Mouse (Mus musculus) embryo, embryonic 11 days (tissue): Measurements from ENCODE around the gene Cuedc2.

ENCODE experiments used
- DNase-seq: peaks from one replicate; pipeline ENCODE4 v3.0.0-alpha.2; 2015

The Cuedc2 gene

DNA sequence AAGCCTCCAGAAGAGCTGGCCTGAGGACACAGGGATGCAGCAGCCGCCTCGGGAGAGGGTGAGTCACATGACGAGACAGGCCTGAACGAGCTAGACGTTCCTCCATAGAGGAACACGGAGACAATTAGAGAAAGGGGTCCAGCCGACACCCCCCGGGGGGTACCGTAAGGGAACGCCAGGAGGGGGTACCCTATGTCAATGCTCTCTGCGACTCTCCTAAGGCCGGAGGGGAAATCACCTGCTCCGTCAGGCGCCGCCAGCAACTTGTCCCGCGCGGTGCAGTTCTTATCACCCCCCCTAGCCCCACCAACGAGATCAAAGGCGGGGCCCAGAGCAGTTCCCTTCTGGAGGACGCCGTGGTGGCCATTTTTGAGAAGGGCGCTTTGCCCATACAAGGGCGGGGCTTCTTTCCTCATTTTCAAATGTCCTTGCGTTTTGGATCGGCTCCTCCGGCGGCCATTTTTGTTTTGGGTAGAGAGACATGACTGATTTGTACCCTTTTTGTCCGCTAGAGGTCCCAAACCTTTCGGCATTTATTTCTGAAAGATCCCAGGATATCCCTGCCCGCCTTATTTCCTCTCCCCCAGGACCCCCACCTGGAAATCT is at the start of gene Cuedc2:
Cuedc2 (minus strand) TSS at position 372 of the 606 bp plus-strand sequence.
- DNase-seq: peak; percentile 96

DNA sequence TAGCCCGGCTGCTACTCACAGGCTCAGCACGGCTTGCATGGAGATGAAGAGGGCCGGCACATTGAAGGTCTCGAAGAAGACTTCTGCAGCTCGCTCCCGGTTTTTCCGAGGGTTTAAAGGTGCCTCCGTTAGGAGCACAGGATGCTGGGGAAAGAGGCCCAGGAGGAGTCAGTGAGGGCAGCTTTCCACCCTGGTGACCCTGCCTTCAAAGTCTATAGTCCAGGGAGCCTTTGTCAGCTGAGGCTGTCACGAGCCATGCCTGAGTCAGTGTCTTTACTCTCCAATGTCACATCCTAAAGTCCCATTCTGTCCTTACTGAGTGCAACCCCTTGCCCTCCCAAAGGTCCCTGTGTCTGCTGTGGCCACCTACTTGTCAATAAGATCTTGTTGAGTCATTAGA is 43.8 kb upstream of the Cuedc2 start:
- DNase-seq: no peak

DNA sequence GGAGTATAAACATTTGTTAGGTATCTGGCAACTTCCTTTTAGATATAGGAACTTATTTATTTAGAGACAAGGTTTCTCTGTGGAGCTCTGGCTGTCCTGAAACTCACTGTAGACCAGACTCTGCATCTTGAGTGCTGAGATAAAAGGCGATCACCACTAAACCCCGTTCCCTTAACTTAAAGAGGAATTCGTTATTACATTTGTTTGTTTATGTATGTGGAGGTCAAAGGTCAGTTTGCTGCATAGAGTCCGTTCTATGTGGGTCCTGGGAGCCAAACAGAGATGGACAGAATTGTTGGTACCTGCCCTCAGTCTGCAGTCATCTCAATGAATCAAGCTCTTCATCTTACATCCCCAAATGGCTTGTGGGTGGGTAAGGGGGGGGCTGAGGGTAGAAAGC is 37.4 kb upstream of the Cuedc2 start:
- DNase-seq: no peak

DNA sequence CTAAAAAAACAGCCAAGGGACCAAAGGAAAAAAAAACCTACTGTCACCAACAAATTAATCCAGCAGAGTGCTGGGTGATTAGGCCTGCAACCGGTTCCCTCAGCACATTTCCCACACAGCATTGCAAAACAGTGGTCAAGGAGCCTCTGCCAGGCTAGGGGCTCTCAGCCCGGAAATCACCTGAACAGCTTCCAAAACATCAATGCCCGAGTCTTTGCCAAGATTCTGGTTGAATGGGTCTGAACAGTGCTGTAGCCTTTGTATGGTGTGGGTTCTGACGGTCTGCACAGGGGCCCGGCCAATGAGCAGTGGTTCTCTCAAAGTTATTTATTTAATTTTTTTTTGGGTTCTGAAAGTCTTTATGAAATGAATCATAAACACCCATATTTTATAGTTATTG is 37.0 kb upstream of the Cuedc2 start:
- DNase-seq: no peak

DNA sequence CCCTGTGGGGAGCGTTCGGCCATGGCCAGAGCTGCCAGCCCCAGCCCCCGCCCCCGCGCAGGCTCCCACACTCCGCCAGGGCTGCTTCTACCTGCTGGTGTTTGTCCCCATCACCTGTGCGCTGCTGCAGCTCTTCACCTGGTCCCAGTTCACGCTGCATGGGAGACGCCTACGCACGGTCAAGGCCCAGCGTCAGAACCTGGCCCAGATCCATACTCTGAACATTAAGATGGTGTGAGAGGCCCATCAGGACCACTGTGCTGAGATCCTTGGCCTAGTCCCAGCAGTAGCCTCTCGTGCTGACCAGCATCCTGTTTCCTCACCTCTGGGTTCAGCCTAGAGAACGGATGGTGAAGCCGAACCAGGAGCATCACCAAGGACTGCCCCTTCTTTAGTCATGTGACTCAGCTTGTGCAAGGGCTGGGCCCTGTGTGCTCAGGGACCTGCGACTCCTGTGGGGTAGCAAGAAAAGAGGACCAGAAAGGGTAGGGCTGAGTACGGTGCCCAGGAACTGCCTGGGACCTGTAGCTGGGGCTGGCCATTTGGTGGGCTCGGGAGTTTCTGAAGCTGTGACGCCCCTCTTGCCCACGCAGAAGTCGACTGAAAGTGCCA is 36.1 kb upstream of the Cuedc2 start:
- DNase-seq: no peak

DNA sequence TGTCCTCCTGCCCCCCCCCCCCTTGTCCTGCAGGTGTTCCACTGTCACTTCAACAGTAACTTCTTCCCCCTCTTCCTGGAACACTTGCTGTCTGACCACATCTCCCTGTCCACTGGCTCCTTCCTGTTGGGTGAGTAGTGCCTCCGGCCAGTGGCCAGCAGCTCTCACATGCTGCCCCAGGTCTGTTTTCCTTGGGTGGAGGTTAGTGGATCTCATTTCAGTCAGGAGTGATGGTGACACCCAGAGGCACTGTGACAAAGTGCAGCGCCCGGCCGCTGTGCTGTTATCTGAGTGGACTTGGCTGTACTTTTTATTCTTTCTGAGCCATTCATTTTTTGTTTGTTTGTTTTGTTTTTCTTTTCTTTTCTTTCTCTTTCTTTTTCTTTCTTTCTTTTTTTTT is 30.7 kb upstream of the Cuedc2 start:
- DNase-seq: peak; percentile 76

DNA sequence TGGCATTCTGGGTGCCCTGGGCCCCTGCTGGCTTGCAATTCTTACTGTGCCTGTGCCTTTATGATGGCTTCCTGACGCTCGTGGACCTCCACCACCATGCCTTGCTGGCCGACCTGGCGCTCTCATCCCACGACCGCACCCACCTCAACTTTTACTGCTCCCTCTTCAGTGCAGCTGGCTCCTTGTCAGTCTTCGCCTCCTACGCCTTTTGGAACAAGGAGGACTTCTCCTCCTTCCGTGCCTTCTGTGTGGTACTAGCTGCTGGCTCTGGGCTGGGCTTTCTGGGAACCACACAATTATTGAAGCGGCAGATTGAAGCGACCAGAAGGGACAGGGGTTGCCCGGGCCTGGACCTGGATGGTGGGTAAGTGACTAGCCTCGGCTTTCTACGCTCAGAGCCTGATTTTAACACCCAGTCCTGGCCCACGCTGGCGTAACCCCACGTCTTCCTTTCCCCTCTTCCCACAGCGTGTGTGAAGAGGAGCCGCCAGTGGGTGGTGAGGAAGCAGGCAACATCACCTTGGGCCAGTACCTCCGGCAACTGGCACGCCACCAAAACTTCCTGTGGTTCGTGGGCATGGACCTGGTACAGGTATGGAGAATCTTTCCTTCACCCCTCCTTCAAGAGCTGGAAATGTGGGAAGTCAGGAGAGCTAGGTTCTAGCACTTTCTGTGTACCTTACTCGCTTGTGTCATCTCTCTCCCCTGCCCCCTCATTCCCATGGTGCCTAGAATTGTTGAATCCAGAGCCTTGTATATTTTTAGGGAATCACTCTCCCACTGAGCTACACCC is 29.5 kb upstream of the Cuedc2 start:
- no peak for DNase-seq

DNA sequence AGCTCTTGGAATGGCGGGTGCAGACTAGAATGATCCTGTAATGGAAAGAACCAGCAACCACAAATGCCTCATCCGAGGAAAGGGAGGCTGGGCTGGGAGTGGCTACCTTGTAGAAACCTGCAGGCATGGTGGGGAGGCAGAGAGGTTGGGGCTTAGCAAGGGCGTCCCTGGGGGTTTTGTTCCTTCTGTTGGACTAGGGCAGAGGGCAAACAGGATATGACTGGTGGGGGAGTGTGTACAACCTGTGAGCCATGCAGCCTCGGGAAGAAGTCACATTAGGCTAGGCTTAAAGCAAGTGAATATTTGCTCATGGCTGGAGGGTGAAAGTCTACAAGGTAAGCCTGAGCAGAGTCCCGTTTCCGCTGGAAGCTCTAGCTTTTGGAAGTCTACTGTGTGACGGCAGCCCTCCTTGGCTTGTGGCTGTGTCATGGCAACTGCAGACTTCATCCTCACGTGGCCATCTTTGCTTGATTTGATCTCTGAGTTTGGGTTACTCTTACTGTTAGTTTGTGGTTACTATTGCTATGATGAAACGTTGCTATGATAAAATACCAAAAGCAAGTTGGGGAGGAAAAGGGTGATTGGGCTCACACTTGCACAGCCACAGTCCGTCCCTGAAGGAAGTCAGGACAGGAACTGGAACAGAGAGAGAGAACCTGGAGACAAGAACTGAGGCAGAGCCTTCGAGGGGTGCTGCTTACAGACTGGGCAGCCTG is 24.9 kb upstream of the Cuedc2 start:
- DNase-seq: no peak

DNA sequence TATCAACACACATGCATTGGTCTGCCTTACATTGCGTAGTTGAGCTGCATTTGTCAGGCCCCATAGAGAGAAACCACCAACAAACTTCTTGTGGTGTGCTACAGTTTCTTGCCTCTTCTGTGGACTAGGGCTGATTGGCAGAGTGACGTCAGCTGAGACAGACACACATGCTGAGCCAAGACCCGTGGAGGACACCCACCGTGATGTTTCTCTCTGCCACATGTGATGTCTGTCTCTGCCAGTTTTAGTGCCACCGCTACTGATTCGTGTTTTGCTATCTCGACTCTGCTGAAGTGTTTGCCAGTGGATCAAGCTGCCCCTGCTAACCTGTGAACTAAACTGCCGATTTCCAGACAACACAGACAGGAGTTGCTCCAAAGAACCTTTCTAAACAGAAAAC is 23.6 kb upstream of the Cuedc2 start:
- no peak for DNase-seq

DNA sequence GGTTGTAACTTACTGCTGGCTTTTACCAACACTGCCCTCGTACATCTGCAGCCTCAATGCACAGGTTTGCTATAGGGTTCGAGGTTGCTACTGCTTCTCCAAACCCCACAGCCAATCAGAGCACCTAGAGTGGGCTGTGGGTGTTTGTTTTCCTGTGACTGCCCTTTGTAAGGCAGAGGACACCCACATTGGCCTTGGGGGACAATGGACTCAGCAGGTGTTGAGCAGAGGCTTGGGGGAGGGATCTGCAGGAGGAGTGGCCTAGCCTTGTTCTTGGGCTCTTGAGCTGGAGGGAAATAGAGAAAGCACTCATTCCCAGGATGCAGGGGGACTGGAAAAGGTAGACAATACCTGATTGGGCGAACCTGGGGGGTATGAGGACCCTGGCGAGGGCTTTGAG is 19.9 kb upstream of the Cuedc2 start:
- DNase-seq: no peak

DNA sequence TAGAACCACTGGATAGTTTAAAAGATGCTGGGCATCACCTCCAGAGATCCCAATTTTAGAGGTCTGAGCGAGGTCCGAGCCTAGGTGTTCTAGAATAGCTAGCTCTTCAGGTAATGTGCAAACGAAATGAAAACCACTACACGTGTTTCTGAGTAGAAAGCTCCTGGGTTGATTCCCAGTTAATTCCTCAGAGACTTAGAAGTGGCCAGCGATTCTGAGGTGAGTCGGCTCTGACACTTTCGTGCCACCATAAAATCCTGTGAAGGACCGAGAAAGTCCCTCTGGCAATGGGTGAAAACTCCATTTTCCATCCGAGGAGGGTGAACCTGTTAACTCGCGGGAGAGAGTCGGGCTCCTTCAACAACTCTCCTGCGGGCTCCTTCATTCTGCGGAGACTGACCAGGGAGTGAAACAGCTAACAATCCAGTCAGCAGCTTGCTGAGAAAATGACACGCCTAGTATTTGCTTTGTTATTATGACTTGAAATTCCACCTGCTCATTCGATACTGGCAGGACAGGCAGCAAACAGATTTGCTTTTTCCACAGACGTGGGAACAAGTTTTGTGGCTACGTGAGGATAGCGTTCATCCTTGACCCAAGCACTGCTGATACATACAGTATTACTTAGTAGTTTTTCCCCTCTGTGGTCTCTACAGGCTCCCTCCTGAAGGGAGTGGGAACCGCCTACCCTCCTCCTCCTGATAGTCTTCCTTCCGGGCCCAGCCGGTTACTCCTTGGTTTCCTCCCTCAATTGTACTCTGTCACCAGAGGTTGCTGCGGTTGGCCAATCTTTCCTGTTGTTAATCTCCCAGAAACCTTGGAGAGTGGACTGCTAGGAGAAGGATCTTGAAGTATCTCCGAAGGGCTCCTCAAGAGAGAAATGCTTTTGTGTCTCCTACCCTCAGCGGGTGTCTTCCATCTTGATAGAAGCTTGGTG is 19.1 kb upstream of the Cuedc2 start:
- no peak for DNase-seq

DNA sequence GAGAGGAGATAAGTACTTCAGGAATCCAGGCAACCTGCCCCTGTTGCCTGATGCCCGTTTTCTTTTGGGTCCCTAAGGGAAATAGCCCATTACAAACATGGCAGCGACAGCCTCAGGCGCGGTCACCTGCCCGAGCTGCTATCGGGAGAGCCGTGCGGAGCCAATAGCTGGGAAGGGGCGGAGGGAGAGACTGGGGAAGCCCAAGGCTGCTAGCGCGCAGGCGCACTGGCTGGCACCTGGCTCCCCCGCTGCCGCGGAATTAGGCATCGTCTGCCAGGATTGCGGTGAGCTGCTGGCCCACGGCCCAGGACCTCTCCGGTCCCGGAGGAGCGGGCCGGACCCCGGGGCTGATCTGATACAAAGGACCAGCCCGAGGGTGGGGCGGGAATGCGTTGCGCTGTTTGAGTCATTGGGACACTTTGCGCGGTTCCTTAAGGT is 18.2 kb upstream of the Cuedc2 start:
- DNase-seq: peak; percentile 94

DNA sequence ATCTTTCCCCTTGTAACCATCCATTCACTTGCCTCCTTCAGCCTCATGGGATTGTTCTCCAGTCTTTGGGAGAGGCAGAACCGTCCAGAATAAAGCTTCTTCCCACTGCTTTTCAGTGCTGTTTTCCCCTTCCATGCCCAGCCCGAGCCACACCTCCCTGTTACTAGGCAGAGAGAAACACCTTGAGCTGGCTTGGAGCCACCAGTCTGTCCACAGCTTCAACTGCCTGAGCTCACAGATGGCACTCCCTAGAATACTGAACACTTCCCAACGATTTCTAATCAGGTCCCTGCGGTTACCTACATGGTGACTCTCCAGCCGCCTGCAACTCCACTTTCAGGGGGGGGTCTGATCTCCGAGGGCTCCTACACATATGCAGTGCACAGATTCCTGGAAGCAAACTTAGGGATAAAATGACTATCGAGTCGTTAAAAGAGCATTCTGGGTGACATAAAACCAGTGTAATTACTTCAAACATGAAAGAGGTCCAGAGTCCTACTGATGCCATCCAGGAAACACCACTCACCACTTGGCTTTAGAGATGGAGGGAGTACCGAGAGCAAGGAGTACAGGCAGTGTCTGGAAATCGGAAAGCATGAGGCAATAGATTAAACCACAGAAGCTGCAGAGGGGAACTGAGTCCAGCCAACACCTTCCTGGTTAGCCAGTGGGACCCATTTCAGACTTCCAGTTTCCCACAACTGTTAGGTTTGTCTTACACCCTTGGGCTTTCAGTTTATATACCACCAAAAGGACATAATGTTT is 11.8 kb upstream of the Cuedc2 start, which contains the start of gene 2310034G01Rik:
2310034G01Rik (minus strand) TSS at position 135 of the 765 bp plus-strand sequence.
- no peak for DNase-seq

DNA sequence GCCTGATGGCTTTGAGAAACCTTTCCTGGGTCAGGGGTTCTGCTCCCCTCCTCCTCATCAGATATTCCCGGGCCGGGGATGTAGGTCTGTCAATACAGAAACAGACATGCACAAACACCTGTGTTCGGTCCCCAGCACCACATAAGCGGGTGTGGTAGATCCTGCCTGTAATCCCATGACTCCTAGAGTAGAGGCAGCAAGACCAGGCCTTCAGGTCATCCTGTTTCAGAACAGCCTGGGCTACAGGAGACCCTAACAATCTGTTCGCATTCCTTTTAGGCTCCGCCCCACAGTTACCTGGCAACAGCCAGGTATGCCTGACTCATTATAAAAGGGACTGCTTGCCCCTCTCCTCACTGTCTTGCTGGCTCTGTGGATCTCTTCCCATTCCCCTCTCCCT is 11.0 kb upstream of the Cuedc2 start:
- no peak for DNase-seq

DNA sequence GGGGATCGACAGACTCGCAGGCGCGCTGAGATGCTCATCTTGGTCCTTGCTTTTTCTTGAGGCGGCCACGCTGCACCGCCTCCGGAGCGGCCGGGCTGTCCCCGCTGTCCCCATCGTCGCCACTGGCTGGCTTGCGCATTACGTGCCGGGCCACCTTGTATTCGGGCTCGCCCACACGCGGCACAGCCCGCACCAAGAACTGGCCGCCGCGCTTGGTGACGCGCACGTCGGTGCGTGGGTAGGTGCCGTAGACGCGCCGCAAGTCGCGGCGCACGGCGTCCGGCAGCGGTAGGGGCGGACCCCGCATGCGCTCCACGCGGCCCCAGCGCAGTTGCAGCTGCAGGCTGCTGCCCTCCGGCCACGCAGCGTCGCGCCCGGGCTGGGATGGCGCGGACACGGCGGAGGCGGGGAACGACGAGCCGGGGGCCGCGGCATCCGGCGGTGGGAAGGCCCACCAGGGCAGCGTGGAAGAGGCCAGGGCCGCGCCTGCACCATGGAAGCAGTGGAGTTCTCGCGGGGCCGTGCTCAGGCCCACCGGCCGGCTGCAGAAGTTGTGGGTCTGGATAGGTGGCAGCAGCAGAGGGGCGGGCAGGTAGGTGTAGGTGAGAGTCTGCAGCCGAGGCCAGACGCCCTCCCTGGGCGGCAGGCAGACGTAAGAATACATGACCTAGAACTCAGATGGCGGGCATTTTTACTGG is 10.4 kb upstream of the Cuedc2 start:
- peak; percentile 89 for DNase-seq

DNA sequence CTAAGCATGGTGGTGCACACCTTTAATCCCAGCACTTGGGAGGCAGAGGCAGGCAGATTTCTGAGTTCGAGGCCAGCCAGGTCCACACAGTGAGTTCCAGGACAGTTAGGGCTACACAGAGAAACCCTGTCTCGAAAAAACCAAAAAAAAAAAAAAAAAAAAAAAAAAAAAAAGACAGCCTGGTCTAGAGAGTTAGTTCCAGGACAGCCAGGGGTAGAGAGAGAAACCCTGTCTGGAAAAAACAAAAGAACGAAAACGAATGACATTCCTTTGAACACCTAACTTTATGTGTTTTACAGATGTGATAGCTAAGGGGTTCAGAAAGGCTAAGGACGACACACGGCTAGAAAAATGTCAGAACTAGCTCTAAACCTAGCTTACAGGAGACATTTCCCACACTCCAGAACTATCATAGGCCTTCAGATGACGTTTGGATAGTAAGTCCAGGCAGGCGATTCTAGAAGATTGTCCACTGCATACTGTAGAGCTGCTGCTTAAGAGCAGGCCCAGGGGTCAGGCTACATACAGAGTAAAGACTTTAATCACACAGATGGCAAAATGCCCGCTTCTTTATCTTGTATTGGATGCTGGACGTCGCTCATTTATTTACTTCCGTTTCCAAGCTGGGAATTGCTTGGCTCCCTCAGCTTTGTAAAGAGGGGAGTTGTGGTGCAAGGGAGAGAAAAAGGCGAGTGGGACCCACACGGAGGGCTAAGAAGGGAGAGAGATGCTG is 9.6 kb upstream of the Cuedc2 start:
- peak; percentile 36 for DNase-seq

DNA sequence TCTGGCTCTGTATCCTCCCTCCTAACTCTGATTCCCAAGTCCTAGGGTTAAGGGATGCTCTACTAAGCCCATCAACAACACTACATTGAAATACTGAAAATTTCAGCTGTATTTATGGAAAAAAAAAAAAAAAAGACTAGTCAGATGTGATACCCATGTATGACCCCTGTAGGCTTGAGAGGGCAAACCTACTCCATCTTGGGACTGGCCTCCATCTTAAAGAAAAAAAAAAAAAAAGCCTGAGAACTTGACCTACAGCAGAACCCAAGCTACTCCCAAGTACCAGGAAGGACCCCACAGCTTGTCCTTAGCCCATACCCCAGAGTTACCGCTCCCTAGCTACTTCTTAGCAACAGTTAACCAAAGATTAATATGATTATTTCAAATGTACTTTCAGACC is 8.6 kb upstream of the Cuedc2 start:
- no peak for DNase-seq

DNA sequence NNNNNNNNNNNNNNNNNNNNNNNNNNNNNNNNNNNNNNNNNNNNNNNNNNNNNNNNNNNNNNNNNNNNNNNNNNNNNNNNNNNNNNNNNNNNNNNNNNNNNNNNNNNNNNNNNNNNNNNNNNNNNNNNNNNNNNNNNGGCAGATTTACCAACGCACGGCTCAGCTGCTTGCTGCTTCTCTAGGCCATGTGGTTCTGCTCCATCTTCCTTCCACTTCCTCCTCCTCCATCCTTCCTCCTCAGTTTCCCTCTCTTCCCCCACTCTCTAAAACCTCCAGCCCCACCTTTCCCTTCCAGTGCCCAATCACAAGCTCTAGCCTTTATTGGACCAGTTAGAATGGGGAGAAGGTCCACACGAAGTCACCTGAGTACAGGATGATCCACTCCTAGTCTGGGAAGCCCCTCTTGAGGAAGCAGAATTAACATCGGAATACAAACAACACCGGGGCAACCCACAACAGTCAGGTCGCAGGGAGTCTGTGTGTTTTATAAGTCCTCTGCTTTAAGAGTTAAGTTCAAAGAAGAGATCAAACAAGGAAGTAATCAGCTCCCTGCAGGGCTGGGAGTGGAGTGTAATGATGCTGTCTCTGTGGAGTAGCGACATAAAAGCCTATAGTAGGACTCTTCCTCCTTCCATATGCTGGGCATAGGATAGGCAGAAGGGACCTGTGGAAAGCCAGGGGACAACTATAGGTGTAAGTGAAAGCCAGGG is 6.4 kb upstream of the Cuedc2 start:
- no peak for DNase-seq

DNA sequence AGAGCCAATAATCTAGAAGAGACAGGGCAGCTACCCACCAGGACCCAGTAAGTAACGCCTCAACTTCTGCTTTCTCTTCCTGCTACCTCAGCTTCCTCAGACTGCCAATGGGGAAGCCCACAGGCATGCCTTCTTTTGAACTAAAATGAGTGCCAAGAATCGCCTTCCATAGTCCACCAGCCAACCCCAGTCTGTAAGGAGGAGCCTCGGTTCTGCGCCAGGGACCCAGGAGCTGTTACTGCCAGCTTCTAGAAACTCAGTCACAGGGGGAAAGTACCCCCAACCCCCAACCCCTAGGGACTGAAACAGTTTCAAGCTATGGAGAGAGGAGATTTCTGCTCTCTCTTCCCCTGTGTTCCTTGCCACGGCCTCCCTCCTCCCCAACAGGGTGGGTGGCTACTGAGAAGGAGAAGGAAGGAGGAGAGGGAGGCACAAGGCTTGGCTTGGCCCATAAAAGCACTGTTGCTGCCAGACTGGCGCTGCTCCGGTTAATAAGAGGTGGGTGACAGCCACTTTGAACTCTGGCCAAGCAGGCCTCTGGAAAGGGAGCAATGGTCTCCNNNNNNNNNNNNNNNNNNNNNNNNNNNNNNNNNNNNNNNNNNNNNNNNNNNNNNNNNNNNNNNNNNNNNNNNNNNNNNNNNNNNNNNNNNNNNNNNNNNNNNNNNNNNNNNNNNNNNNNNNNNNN is 927 bp upstream of the Cuedc2 start:
- no peak for DNase-seq
